Mouse (Mus musculus): Measurements from ENCODE around the gene Adgrl2. TPM values are rescaled to one million over a fixed set of nuclear protein-coding genes. Genes with fewer than 3 reads are reported as not detected.

Adgrl2 gene
- total and polyA plus RNA-seq, 3 experiments = 0.34 to 6.6 (median 3.2) TPM

DNA sequence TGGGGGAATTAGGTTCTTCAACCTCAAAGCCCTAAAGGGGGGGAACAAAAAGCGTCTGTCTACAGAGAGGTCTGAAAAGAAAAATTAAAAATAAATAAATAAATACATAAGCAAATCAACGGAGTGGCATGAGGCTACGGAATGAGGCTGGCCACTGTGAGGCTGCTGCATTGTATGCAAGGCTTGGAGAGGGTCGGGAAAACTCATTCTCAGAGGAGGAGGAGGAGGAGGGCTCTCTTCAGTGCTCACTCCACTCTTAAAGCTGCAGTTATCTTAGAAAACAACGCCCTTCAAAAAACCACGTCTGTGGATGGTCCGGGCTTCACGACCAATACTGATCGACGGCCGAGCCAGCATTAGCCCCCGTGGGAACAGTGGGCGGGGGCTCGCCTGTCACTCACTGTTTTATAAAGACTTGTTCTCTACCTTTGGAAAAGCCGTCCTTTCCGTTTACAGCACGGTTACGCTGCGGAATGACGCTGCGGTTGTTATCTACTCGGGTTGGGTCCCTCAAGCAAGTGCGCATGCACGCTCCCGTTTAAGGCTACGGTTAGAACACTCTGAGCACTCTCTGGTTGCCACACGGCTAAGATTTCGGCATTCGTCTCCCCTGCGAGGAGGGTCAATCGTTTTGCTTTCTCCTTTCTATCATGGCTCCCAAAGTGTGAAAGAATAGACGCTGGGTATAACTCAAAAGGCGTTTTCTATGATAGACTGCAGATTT, 170.9 kb downstream of the Adgrl2 start:
- H3K79me2 ChIP-seq (replicated peaks; ENCODE audit: control insufficient read depth, extremely low read depth, insufficient read depth, poor library complexity, severe bottlenecking) = no peaks in the 10 kb centered on the region
- in situ Hi-C loops (cut with MboI; ENCODE audit: low pct_ligation_motif_present, low pct_unique_long_range_greater_than_20kb, low sequenced_read_pairs) = no loop called here
- no peak overlapping the region for H3K27ac ChIP-seq (ENCODE audit: insufficient read depth, low read depth)
- no peaks in the 10 kb centered on the region for H3K27me3 ChIP-seq (replicated peaks)
- H3K4me3 ChIP-seq (replicated peaks in 1 of 3; ENCODE audit: low read depth in 2 of 3, low read length in 2 of 3, poor library complexity in 1 of 3) = no peak overlapping the region
- H3K4me1 ChIP-seq (ENCODE audit: control insufficient read depth in 1 of 2, insufficient read depth in 2 of 2) = peaks cover 0 to 12% of the 10 kb centered on the region in 2 experiments; a peak in 2 of 4 replicates
- TF ChIP-seq POLR2A (IDR thresholded peaks at IDR 0.05; ENCODE audit: low read depth, low read length) = no peak
- TF ChIP-seq HCFC1 (IDR thresholded peaks at IDR 0.05; ENCODE audit: low read depth, low read length) = no peak
- TF ChIP-seq SMC3 (IDR thresholded peaks at IDR 0.05; ENCODE audit: low read depth, low read length) = no peak
- TF ChIP-seq CHD2 (IDR thresholded peaks at IDR 0.05; ENCODE audit: low read length) = no peak
- TF ChIP-seq RCOR1 (conservative IDR thresholded peaks at IDR 0.05; ENCODE audit: low read depth, low read length) = no peak
- no peak for TF ChIP-seq CTCF (conservative IDR thresholded peaks at IDR 0.05 in 1 of 2, IDR thresholded peaks at IDR 0.05 in 1 of 2; ENCODE audit: low read depth in 2 of 2, low read length in 2 of 2)
- no peak for DNase-seq (ENCODE audit: extremely low read depth)
- H3K9me3 ChIP-seq (replicated peaks; ENCODE audit: low read length) = no peaks in the 10 kb centered on the region
- no peak overlapping the region for H3K4me2 ChIP-seq (ENCODE audit: insufficient read depth, low read depth, poor library complexity, severe bottlenecking)
- peaks cover 0 to 4% of the 10 kb centered on the region in 2 experiments for H3K36me3 ChIP-seq (replicated peaks in 1 of 2; ENCODE audit: control insufficient read depth in 1 of 2, insufficient read depth in 1 of 2, low read length in 1 of 2)
- dilution Hi-C loops (cut with MboI; ENCODE audit: extremely low pct_ligation_motif_present, extremely low pct_unique_long_range_greater_than_20kb, low sequenced_read_pairs) = no loop called here
- no peak overlapping the region for H3K9ac ChIP-seq (ENCODE audit: insufficient read depth, low read depth)

DNA sequence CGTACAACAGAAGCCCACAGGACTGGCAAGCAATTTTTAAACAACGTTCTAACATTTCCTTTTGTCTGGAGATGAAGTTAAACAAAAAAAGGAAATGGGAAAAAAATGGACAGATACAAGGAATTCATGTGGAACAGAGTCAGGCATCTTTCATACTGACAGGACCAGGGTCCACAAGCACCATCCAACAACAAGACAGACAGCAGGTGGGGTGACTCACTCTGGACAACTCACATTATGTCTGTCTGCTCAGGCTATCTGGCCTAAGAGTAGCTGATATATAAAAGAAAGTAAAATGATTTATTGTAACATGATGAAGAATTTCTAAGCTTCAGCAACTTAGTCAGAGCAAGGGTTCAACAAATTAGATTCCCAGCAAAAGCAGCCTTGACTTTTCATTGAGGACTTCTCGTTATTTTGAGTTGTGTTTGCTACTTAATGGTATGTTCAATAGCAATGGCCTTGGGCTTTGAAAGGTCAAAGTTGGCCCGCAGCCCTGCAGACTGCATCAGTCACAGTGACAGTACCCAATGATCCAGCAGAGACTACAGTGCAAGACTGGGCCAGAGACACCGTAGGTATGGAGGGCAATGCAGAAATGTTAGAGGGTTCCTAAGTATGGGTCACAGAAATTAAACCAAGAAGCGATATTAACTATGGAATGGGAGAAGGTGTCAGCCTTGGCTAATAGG, 171.8 kb downstream of the Adgrl2 start:
- H3K27me3 ChIP-seq (replicated peaks) = no peaks in the 10 kb centered on the region
- H3K9ac ChIP-seq (ENCODE audit: insufficient read depth, low read depth) = no peak overlapping the region
- no peak overlapping the region for H3K4me2 ChIP-seq (ENCODE audit: insufficient read depth, low read depth, poor library complexity, severe bottlenecking)
- peaks cover 0 to 12% of the 10 kb centered on the region in 2 experiments; a peak in 2 of 4 replicates for H3K4me1 ChIP-seq (ENCODE audit: control insufficient read depth in 1 of 2, insufficient read depth in 2 of 2)
- dilution Hi-C loops (cut with MboI; ENCODE audit: extremely low pct_ligation_motif_present, extremely low pct_unique_long_range_greater_than_20kb, low sequenced_read_pairs) (no loop called here), in situ Hi-C loops (cut with MboI; ENCODE audit: low pct_ligation_motif_present, low pct_unique_long_range_greater_than_20kb, low sequenced_read_pairs) (no loop called here)
- H3K9me3 ChIP-seq (replicated peaks; ENCODE audit: low read length) = no peaks in the 10 kb centered on the region
- no peak overlapping the region for H3K27ac ChIP-seq (ENCODE audit: insufficient read depth, low read depth)
- peaks cover 0 to 4% of the 10 kb centered on the region in 2 experiments for H3K36me3 ChIP-seq (replicated peaks in 1 of 2; ENCODE audit: control insufficient read depth in 1 of 2, insufficient read depth in 1 of 2, low read length in 1 of 2)
- no peaks in the 10 kb centered on the region for H3K79me2 ChIP-seq (replicated peaks; ENCODE audit: control insufficient read depth, extremely low read depth, insufficient read depth, poor library complexity, severe bottlenecking)
- TF ChIP-seq USF1 (IDR thresholded peaks at IDR 0.05; ENCODE audit: low read depth, low read length) = no peak
- TF ChIP-seq ZC3H11A (IDR thresholded peaks at IDR 0.05; ENCODE audit: low read depth, low read length) = no peak
- TF ChIP-seq RAD21 (IDR thresholded peaks at IDR 0.05; ENCODE audit: low read depth, low read length) = no peak
- no peak for TF ChIP-seq GABPA (IDR thresholded peaks at IDR 0.05; ENCODE audit: insufficient replicate concordance, low read depth, low read length)
- TF ChIP-seq ZNF384 (IDR thresholded peaks at IDR 0.05; ENCODE audit: low read depth, low read length) = no peak
- no peak for TF ChIP-seq ZMIZ1 (IDR thresholded peaks at IDR 0.05; ENCODE audit: low read depth, low read length)
- TF ChIP-seq MAZ (IDR thresholded peaks at IDR 0.05; ENCODE audit: low read depth, low read length) = no peak
- no peak for DNase-seq (ENCODE audit: extremely low read depth)
- no peak overlapping the region for H3K4me3 ChIP-seq (replicated peaks in 1 of 3; ENCODE audit: low read depth in 2 of 3, low read length in 2 of 3, poor library complexity in 1 of 3)

All from CH12.LX (cell line).